Mouse (Mus musculus) myocyte (in vitro differentiated cells): ENCODE measurements around the gene Adam33. TPM values are rescaled to one million over a fixed set of nuclear protein-coding genes. Genes with fewer than 3 reads are reported as not detected.

Source experiments
- H3K27me3 ChIP-seq: one replicate; pipeline ENCODE4 v1.6.1; 2011; ENCODE audit not compliant: control insufficient read depth, insufficient read depth, insufficient read length
- H3K36me3 ChIP-seq: one replicate; pipeline ENCODE4 v1.6.1; 2011; ENCODE audit not compliant: control insufficient read depth, insufficient read depth
- H3K4me2 ChIP-seq: one replicate; pipeline ENCODE4 v1.6.1; 2011; ENCODE audit warnings: low read depth, control low read depth
- H3K4me3 ChIP-seq: one replicate; pipeline ENCODE4 v1.5.1; 2011; ENCODE audit warnings: mild to moderate bottlenecking, control low read depth, moderate library complexity
- H3K79me2 ChIP-seq: one replicate; pipeline ENCODE4 v1.6.1; 2011; ENCODE audit not compliant: control insufficient read depth, insufficient read depth
- H3ac ChIP-seq: one replicate; pipeline ENCODE4 v1.6.1; 2011; ENCODE audit not compliant: control insufficient read depth, insufficient read length
- CEBPB ChIP-seq: IDR thresholded peaks from 2 replicates; pipeline ENCODE4 v1.6.1; 2011; ENCODE audit warnings: mild to moderate bottlenecking, moderate library complexity; ENCODE audit not compliant: poor library complexity, insufficient read depth, severe bottlenecking
- E2F4 ChIP-seq: IDR thresholded peaks from one replicate; pipeline ENCODE4 v1.6.1; 2011; ENCODE audit warnings: mild to moderate bottlenecking, control low read depth, moderate library complexity; ENCODE audit not compliant: insufficient read depth
- MAX ChIP-seq: IDR thresholded peaks from one replicate; pipeline ENCODE4 v1.6.1; 2011; ENCODE audit warnings: low read depth, mild to moderate bottlenecking, control low read depth
- MYOD1 ChIP-seq, 3 experiments: IDR thresholded peaks; one replicate each; pipeline ENCODE4 v1.6.1; 2011; ENCODE audit warnings: control low read depth in 2 of 3, low read depth in 2 of 3, mild to moderate bottlenecking in 2 of 3, moderate library complexity in 1 of 3; ENCODE audit not compliant: insufficient read length in 2 of 3, control insufficient read depth in 1 of 3
- MYOG ChIP-seq, 3 experiments: IDR thresholded peaks; one replicate each; pipeline ENCODE4 v1.6.1; 2011; ENCODE audit warnings: control low read depth in 2 of 3, low read depth in 2 of 3, mild to moderate bottlenecking in 2 of 3; ENCODE audit not compliant: insufficient read length in 2 of 3, control insufficient read depth in 1 of 3, insufficient read depth in 1 of 3
- POLR2A ChIP-seq: IDR thresholded peaks from one replicate; pipeline ENCODE4 v1.6.1; 2011; ENCODE audit warnings: low read depth, mild to moderate bottlenecking, control low read depth, moderate library complexity; ENCODE audit not compliant: insufficient read length
- POLR2AphosphoS2 ChIP-seq: IDR thresholded peaks from one replicate; pipeline ENCODE4 v1.6.1; 2011; ENCODE audit warnings: low read depth, control low read depth; ENCODE audit not compliant: insufficient read length
- REST ChIP-seq: IDR thresholded peaks from one replicate; pipeline ENCODE4 v1.6.1; 2011; ENCODE audit warnings: mild to moderate bottlenecking, control low read depth, moderate library complexity; ENCODE audit not compliant: insufficient read depth, insufficient read length
- SRF ChIP-seq: IDR thresholded peaks from one replicate; pipeline ENCODE4 v1.6.1; 2011; ENCODE audit warnings: low read depth; ENCODE audit not compliant: control insufficient read depth, insufficient read length
- TCF12 ChIP-seq: IDR thresholded peaks from one replicate; pipeline ENCODE4 v1.6.1; 2011; ENCODE audit warnings: mild to moderate bottlenecking, control low read depth; ENCODE audit not compliant: poor library complexity, insufficient read depth, severe bottlenecking
- TCF3 ChIP-seq: IDR thresholded peaks from one replicate; pipeline ENCODE4 v1.6.1; 2011; ENCODE audit warnings: low read depth, control low read depth; ENCODE audit not compliant: insufficient read length
- USF1 ChIP-seq: IDR thresholded peaks from one replicate; pipeline ENCODE4 v1.6.1; 2011; ENCODE audit warnings: low read depth, mild to moderate bottlenecking, control low read depth, moderate library complexity
- polyA plus RNA-seq: library from polyadenylated mRNA; unstranded; fragments of >200 nt; fragmentation: generic; extraction: Trizol; gene quantifications from one replicate; pipeline ENCODE4 v1.2.1, GENCODE M21; 2012; ENCODE audit warnings: missing spikeins

Adam33 gene
- polyA plus RNA-seq, 1 experiment = 0.02 TPM

GRCm38 (mm10) chr2:131053851-131054645 lies 9.6 kb downstream of the Adam33 start:
- no peak overlapping the region for H3K4me3 ChIP-seq
- no peaks in the 10 kb centered on the region for H3K36me3 ChIP-seq
- H3K27me3 ChIP-seq = peaks cover 45% of the 10 kb centered on the region
- H3K4me2 ChIP-seq = no peak overlapping the region
- no peaks in the 10 kb centered on the region for H3K79me2 ChIP-seq
- no peak overlapping the region for H3ac ChIP-seq
- TF ChIP-seq POLR2A (no peak), POLR2AphosphoS2 (no peak), USF1 (no peak), E2F4 (no peak), MYOD1 (IDR thresholded peaks at IDR 0.05; ENCODE audit: control insufficient read depth in 1 of 3, insufficient read length in 2 of 3, low read depth in 2 of 3) (no peak), TCF3 (no peak), REST (no peak), TCF12 (no peak), MAX (no peak), SRF (no peak), CEBPB (no peak), MYOG (IDR thresholded peaks at IDR 0.05; ENCODE audit: control insufficient read depth in 1 of 3, insufficient read depth in 1 of 3, insufficient read length in 2 of 3, low read depth in 2 of 3) (no peak)

GRCm38 (mm10) chr2:131052862-131053418 lies 10.7 kb downstream of the Adam33 start:
- no peak overlapping the region for H3ac ChIP-seq
- H3K36me3 ChIP-seq = no peaks in the 10 kb centered on the region
- no peak for TF ChIP-seq MAX
- TF ChIP-seq MYOD1 (IDR thresholded peaks at IDR 0.05; ENCODE audit: control insufficient read depth in 1 of 3, insufficient read length in 2 of 3, low read depth in 2 of 3) = no peak
- no peak for TF ChIP-seq E2F4
- TF ChIP-seq CEBPB = no peak
- TF ChIP-seq TCF12 = no peak
- TF ChIP-seq POLR2AphosphoS2 = no peak
- no peak for TF ChIP-seq USF1
- no peak for TF ChIP-seq REST
- TF ChIP-seq POLR2A = no peak
- peaks cover 45% of the 10 kb centered on the region for H3K27me3 ChIP-seq
- H3K4me2 ChIP-seq = no peak overlapping the region
- no peak overlapping the region for H3K4me3 ChIP-seq
- no peaks in the 10 kb centered on the region for H3K79me2 ChIP-seq

- Histone ChIP-seq H3ac (no peak overlapping the region), H3K36me3 (no peaks in the 10 kb centered on the region), H3K4me3 (no peak overlapping the region), H3K79me2 (no peaks in the 10 kb centered on the region), H3K27me3 (peaks cover 45% of the 10 kb centered on the region), H3K4me2 (no peak overlapping the region)
- TF ChIP-seq TCF12 = no peak
- TF ChIP-seq MYOD1 (IDR thresholded peaks at IDR 0.05; ENCODE audit: control insufficient read depth in 1 of 3, insufficient read length in 2 of 3, low read depth in 2 of 3) = no peak
- TF ChIP-seq CEBPB = no peak
- no peak for TF ChIP-seq POLR2AphosphoS2
Measured at GRCm38 (mm10) chr2:131052043-131052442, 11.6 kb downstream of the Adam33 start.

- no peak overlapping the region for H3K4me3 ChIP-seq
- peaks cover 11% of the 10 kb centered on the region for H3K27me3 ChIP-seq
- no peak for TF ChIP-seq MAX
- TF ChIP-seq USF1 = no peak
- no peak for TF ChIP-seq TCF12
- TF ChIP-seq MYOG (IDR thresholded peaks at IDR 0.05; ENCODE audit: control insufficient read depth in 1 of 3, insufficient read depth in 1 of 3, insufficient read length in 2 of 3, low read depth in 2 of 3) = no peak
- TF ChIP-seq SRF = no peak
Measured at GRCm38 (mm10) chr2:131046025-131046424, 17.6 kb downstream of the Adam33 start.

GRCm38 (mm10) chr2:131044989-131045720 lies 18.5 kb downstream of the Adam33 start:
- peaks cover 16% of the 10 kb centered on the region for H3K27me3 ChIP-seq
- H3K79me2 ChIP-seq = no peaks in the 10 kb centered on the region
- no peak for TF ChIP-seq POLR2AphosphoS2
- TF ChIP-seq CEBPB = no peak
- no peak for TF ChIP-seq MYOG (IDR thresholded peaks at IDR 0.05; ENCODE audit: control insufficient read depth in 1 of 3, insufficient read depth in 1 of 3, insufficient read length in 2 of 3, low read depth in 2 of 3)
- TF ChIP-seq MYOD1 (IDR thresholded peaks at IDR 0.05; ENCODE audit: control insufficient read depth in 1 of 3, insufficient read length in 2 of 3, low read depth in 2 of 3) = no peak
- TF ChIP-seq REST = no peak
- TF ChIP-seq TCF12 = no peak
- no peak for TF ChIP-seq SRF
- no peak for TF ChIP-seq USF1
- TF ChIP-seq MAX = no peak
- TF ChIP-seq TCF3 = no peak
- TF ChIP-seq POLR2A = no peak
- TF ChIP-seq E2F4 = no peak
- no peaks in the 10 kb centered on the region for H3K36me3 ChIP-seq
- no peak overlapping the region for H3K4me3 ChIP-seq
- no peak overlapping the region for H3K4me2 ChIP-seq
- no peak overlapping the region for H3ac ChIP-seq

More at GRCm38 (mm10) chr2:131046025-131046424, 17.6 kb downstream of the Adam33 start:
- H3ac ChIP-seq = no peak overlapping the region
- H3K79me2 ChIP-seq = no peaks in the 10 kb centered on the region
- no peak overlapping the region for H3K4me2 ChIP-seq
- no peaks in the 10 kb centered on the region for H3K36me3 ChIP-seq
